Mouse (Mus musculus): ENCODE measurements around the gene Scube2. TPM values are rescaled to one million over a fixed set of nuclear protein-coding genes. Genes with fewer than 3 reads are reported as not detected.
A peak's percentile ranks its signal among the peaks of the same experiment; 100 is the strongest.

Gene Scube2
- polyA plus RNA-seq, 1 experiment from 2014 or later: 1.7 TPM

DNA sequence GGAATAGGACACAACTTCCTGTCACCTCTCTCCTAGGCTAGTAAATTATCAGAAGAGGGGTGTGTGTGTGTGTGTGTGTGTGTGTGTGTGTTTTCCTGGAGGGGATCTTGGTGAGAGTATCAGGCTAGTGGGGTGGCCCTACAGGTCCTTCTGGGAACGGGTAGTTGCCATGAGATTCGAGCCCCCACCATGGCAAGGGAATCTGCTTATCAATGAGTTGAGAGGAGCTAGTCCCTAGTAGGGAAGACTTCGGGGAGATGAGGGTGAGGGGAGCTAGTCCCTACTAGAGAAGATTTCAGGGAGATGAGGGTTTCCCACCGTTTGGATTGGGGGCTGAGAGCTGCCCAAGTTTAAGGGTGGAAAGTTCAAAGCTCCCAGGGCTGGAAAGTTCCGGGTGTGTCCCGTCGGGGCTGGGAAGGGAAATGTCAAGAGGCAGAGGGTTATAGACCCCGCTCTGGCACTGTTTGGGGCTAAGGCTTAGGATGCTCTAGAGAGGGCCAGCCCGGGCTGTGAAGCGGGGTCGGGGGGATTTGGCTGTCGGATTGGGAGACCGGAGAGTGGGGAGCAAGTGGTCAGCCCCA lies 114.0 kb downstream of the Scube2 start:
- WGBS: 3% methylated on average over 13 of the region's 13 CpGs
- ATAC-seq (replicated peaks): peak; percentile 76
- Histone ChIP-seq H3K27ac (peak overlapping the region; percentile 84), H3K36me3 (replicated peaks) (no peaks in the 10 kb centered on the region; the same call in 1 of the 2 replicates), H3K4me3 (peak overlapping the region; percentile 72), H3K9me3 (no peaks in the 10 kb centered on the region), H3K4me1 (peaks cover 31% of the 10 kb centered on the region), H3K9ac (peak overlapping the region; percentile 88), H3K27me3 (replicated peaks) (no peaks in the 10 kb centered on the region), H3K4me2 (peak overlapping the region; percentile 83)

Other genes with a start within 250 kb of the Scube2 start
- 19.4 and 19.7 TPM in 2 replicates for gene St5, start 162.1 kb downstream of the Scube2 start, polyA plus RNA-seq (2015; fragmentation: Nextera tagmentation; extraction: Ambion mirVana)
- gene Akip1, start 162.0 kb downstream of the Scube2 start, polyA plus RNA-seq (2015; fragmentation: Nextera tagmentation; extraction: Ambion mirVana): 13.1 and 16.1 TPM in 2 replicates
- 0.20 and 0.23 TPM in 2 replicates for gene BC051019, start 141.8 kb downstream of the Scube2 start, polyA plus RNA-seq (2015; fragmentation: Nextera tagmentation; extraction: Ambion mirVana)
- 0.26 and 0.34 TPM in 2 replicates for gene Ascl3, start 134.0 kb downstream of the Scube2 start, polyA plus RNA-seq (2015; fragmentation: Nextera tagmentation; extraction: Ambion mirVana)
- gene Tmem9b, start 112.8 kb downstream of the Scube2 start, polyA plus RNA-seq (2015; fragmentation: Nextera tagmentation; extraction: Ambion mirVana): 116 and 121 TPM in 2 replicates
- gene Nrip3, start 83.7 kb downstream of the Scube2 start, polyA plus RNA-seq (2015; fragmentation: Nextera tagmentation; extraction: Ambion mirVana): 7.2 and 8.4 TPM in 2 replicates
- gene Dennd5a, start 94.8 kb upstream of the Scube2 start, polyA plus RNA-seq (2015; fragmentation: Nextera tagmentation; extraction: Ambion mirVana): 41.7 and 46.2 TPM in 2 replicates
- gene Tmem41b, start 121.2 kb upstream of the Scube2 start, polyA plus RNA-seq (2015; fragmentation: Nextera tagmentation; extraction: Ambion mirVana): 58.1 and 63.1 TPM in 2 replicates
- gene Ipo7, start 152.6 kb upstream of the Scube2 start, polyA plus RNA-seq (2015; fragmentation: Nextera tagmentation; extraction: Ambion mirVana): 40.3 and 43.1 TPM in 2 replicates
- gene Zfp143, start 195.5 kb upstream of the Scube2 start, polyA plus RNA-seq (2015; fragmentation: Nextera tagmentation; extraction: Ambion mirVana): 16.2 and 16.7 TPM in 2 replicates